16 mouse cellular contexts compared by ENCODE assay signal in the genomic region with DNA sequence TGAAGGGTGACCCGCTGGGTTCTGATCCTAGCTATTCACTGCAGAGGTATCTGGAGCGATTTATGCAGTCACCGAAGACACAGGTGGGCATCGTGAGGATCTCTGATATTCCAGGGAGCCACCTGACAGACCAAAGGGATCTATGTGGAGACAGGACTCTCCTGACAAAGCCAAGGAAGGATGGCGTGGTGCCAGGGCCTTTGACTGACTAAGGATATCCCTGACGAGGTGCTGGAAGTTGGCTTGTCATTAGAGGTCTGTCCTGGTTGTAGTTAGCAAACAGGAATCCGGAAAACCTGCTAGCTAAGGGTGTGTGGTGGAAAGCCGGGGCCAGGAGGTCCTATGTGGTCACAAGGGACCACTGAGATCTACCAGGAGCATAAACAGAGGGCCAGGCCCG. TPM values are rescaled to one million over a fixed set of nuclear protein-coding genes. Genes with fewer than 3 reads are reported as not detected.
DNase-seq lines count a peak whose midpoint lies in the region; ATAC-seq lines count a peak whose summit lies in the region.
"Had no signal": no experiment of that assay in that cellular context is flagged by ENCODE, and none has a peak within 500 bp of the region (broad histone marks: within the 10 kb centered on the region; RNA-seq: fewer than 3 reads in every experiment).

No protein-coding gene starts in this region.

- DNase-seq in heart, adult 18-20 months: peak; percentile 63 to 80
- DNase-seq in heart, embryonic 10.5 days (ENCODE audit: low spot score): no peak
- peak; percentile 54 for DNase-seq in gastrocnemius, postnatal 10 days
- peak; percentile 39 to 49 for DNase-seq in gastrocnemius, postnatal 36 days
- DNase-seq in kidney, postnatal 10 days: peak; percentile 70
- DNase-seq in liver: no peak
- DNase-seq: cerebellum, adult 9-10 months; embryo, embryonic 11 days; lung, postnatal 14 days; thymus, postnatal 14 days had no signal

- intact Hi-C loops in gastrocnemius, postnatal 36 days (cut with DNase I): no loop called here

- peaks cover 6% of the 10 kb centered on the region; the same call in 1 of the 2 replicates for H3K27me3 ChIP-seq in heart, embryonic 10.5 days (ENCODE audit: insufficient read depth, poor library complexity, severe bottlenecking)
- H3K27me3 ChIP-seq in midbrain, embryonic 13.5 days: no peaks in the 10 kb centered on the region
- H3K27me3 ChIP-seq: forebrain, embryonic 15.5 days; liver, embryonic 15.5 days had no signal

- H3K36me3 ChIP-seq in heart, embryonic 10.5 days: no peaks in the 10 kb centered on the region
- no peaks in the 10 kb centered on the region for H3K36me3 ChIP-seq in midbrain, embryonic 13.5 days
- H3K36me3 ChIP-seq: forebrain, embryonic 15.5 days; limb, embryonic 12.5 days; liver, embryonic 15.5 days; midbrain, embryonic 10.5 days had no signal

- no peak overlapping the region for H3K27ac ChIP-seq in heart, embryonic 10.5 days
- H3K27ac ChIP-seq in midbrain, embryonic 13.5 days: no peak overlapping the region
- H3K27ac ChIP-seq: forebrain, embryonic 15.5 days; limb, embryonic 12.5 days; liver, embryonic 15.5 days; midbrain, embryonic 10.5 days had no signal

- H3K9me3 ChIP-seq in heart, embryonic 10.5 days: 0 out of 2 replicates have a peak, but pooled peaks cover 4% of the 10 kb centered on the region
- H3K9me3 ChIP-seq in midbrain, embryonic 13.5 days: peaks cover 3% of the 10 kb centered on the region; the same call in 1 of the 2 replicates
- H3K9me3 ChIP-seq: forebrain, embryonic 15.5 days; liver, embryonic 15.5 days; midbrain, embryonic 10.5 days had no signal

- H3K4me3 ChIP-seq in heart, embryonic 10.5 days: no peak overlapping the region
- H3K4me3 ChIP-seq in midbrain, embryonic 13.5 days (replicated peaks): no peak overlapping the region
- H3K4me3 ChIP-seq: forebrain, embryonic 15.5 days; limb, embryonic 12.5 days; liver, embryonic 15.5 days; midbrain, embryonic 10.5 days had no signal

- no peak for ATAC-seq in midbrain, embryonic 13.5 days
- ATAC-seq: CD4-positive, CD25-positive, alpha-beta regulatory T cell, adult 4 months; forebrain, embryonic 15.5 days had no signal

- no peak overlapping the region for H3K4me2 ChIP-seq in midbrain, embryonic 13.5 days (replicated peaks)
- H3K4me2 ChIP-seq: forebrain, embryonic 15.5 days; limb, embryonic 12.5 days; liver, embryonic 15.5 days had no signal

- 77% methylated on average over 9 of the region's 9 CpGs for WGBS in heart, embryonic 10.5 days
- WGBS in midbrain, embryonic 13.5 days: 91% methylated on average over 9 of the region's 9 CpGs

- peaks cover 28% of the 10 kb centered on the region for H3K4me1 ChIP-seq in heart, embryonic 10.5 days
- H3K4me1 ChIP-seq in midbrain, embryonic 13.5 days (replicated peaks): no peaks in the 10 kb centered on the region
- H3K4me1 ChIP-seq: limb, embryonic 12.5 days; liver, embryonic 15.5 days; midbrain, embryonic 10.5 days had no signal

- H3K9ac ChIP-seq in midbrain, embryonic 13.5 days (replicated peaks): no peak overlapping the region
- H3K9ac ChIP-seq: forebrain, embryonic 15.5 days; limb, embryonic 12.5 days; liver, embryonic 15.5 days had no signal

RNA-seq across cellular contexts. Expression of gene Neurl1b, which starts 25.4 kb away (rescaled TPM):
- 1 to 10 TPM; 5.6 to 5.9 TPM for total RNA-seq in heart, adult 18-20 months (2021)
- polyA plus RNA-seq in heart, embryonic 10.5 days (2016; fragmentation: Nextera tagmentation; extraction: Ambion mirVana): 1.3 and 1.8 TPM in 2 replicates
- 10 to 100 TPM; 11.6 to 12.7 TPM for total RNA-seq in gastrocnemius, postnatal 10 days (2021)
- 1 to 10 TPM; 2.6 to 3.7 TPM for total RNA-seq in gastrocnemius, postnatal 36 days (2021)
- 0.75 and 0.82 TPM in 2 replicates for polyA plus RNA-seq in midbrain, embryonic 13.5 days (2015; fragmentation: Nextera tagmentation; extraction: Ambion mirVana)

Comparison
In these comparisons a context has a peak if more than half of its experiments do, and no peak if none do; other contexts are left out.
1. DNase-seq: peak in heart, adult 18-20 months (2 of 2), gastrocnemius, postnatal 10 days (single experiment), gastrocnemius, postnatal 36 days (2 of 2) and kidney, postnatal 10 days (single experiment); none in heart, embryonic 10.5 days (single experiment) and liver (single experiment).